Mouse (Mus musculus): ENCODE data around the gene Stt3b.

Gene Stt3b

DNA sequence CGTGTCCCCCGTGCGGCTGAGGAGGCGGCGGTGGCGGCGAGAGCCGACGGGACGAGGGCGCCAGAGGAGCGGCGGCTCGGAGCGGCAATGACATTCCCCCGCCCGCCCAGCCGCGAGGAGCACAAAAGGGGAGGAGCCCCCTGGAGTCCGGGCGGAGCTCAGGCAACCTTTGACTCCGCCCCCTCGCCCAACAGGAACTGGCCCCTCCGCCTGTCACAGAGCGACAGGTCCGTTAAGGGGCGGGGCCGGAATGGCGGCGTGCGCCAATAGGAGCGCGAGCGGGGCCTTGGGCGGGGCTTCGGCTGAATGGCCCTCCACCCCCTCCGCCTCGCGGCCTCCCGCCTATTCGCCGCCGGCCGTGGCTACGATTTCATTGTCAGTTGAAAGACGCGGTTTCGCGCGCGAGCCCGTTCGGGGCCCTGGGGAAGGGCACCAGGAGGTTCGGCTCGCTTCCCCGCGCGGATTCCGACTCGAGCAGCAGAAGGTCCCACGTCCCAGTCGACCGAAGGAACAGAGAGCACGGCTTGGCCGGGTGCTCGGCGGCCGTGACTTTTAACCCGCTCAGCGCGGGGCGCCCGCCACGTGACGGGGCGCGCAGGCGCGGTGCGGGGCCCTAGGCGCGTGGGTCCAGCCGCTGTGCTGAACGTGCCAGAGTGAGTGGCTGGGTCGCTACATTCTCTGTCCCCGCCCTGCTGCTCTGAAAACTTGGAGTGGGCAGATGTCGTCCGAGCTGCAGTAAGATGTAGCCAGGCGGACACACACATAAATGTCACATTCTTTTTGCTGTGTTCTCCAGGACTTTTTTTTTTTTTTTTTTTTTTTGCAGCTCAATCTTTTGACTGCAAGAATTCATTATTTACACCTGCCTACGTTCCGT, at the start of gene Stt3b:
Gene Stt3b, minus strand, starts transcription at position 76 of the 877 bp plus-strand sequence.
- DNase-seq (ENCODE audit: low read depth in 1 of 2, low spot score in 2 of 2): peak; percentile 99 to 100

DNA sequence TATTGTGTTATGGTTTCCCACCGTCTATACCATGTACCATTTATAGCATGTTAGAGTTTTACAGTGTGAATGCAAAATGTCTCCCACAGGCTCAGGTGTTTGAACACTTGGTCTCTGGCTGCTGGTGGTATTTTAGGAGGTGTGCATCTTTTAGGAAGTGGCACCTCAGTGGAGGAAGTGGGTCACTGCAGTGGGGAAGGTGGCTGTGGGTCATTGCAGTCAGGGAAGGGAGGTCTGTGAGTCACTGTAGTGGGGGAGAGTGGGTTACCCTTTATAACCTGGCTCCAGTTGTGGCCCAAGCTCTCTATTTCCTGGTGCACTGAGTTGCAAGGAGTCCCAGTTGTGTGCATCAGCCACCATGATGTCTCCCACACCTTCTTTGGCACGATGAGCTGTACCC, 48.2 kb upstream of the Stt3b start:
- DNase-seq (ENCODE audit: low read depth in 1 of 2, low spot score in 2 of 2): no peak

GRCm38 (mm10) chr9:115357996-115358395, 47.8 kb upstream of the Stt3b start:
- DNase-seq (ENCODE audit: low read depth in 1 of 2, low spot score in 2 of 2): no peak

- DNase-seq (ENCODE audit: low read depth in 1 of 2, low spot score in 2 of 2): no peak
Measured at GRCm38 (mm10) chr9:115356731-115357458, 46.7 kb upstream of the Stt3b start.

- no peak for DNase-seq (ENCODE audit: low read depth in 1 of 2, low spot score in 2 of 2)
Measured at GRCm38 (mm10) chr9:115355972-115356371, 45.8 kb upstream of the Stt3b start.

GRCm38 (mm10) chr9:115349741-115350512, 39.7 kb upstream of the Stt3b start:
- no peak for DNase-seq (ENCODE audit: low read depth in 1 of 2, low spot score in 2 of 2)

DNA sequence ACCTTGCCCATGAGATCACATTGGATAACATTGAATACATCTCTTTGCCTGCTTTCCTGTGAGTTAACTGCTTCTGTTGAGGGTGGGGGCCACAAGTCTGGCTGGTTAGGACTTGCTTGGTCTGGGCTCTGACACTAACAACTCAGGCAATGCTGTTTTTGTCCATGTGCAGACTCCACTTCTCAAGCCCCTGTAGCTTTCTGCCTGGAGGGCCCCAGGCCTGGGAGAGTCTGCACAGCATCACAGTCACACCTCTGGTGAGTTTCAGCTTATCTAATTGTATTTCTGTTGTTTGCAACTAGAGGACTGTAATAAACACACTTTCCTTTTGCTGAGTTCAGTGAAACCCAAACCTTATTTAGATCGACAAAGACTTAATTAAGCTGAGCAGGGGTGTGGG, 38.9 kb upstream of the Stt3b start:
- no peak for DNase-seq (ENCODE audit: low read depth in 1 of 2, low spot score in 2 of 2)

DNA sequence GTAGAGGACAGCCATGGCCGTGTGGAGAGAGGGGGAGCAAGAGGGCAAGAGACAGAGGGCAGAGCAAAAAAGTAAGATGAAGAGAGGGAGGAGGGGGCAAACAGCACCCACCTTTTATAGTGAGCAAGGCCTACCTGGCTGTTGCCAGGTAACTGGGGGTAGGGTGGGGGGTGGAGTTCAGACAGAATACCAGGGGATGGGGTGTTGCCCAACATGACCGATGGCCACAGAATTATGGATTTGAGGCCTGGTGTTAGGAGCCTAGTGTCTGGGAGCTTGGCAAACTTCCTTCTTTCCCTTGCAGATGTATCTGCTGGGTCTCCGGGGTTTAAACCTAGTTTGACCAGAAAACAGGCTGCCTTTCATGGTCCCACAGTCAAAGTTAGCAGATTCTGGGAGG, 34.7 kb upstream of the Stt3b start:
- no peak for DNase-seq (ENCODE audit: low read depth in 1 of 2, low spot score in 2 of 2)

- no peak for DNase-seq (ENCODE audit: low read depth in 1 of 2, low spot score in 2 of 2)
Measured at GRCm38 (mm10) chr9:115341576-115341975, 31.4 kb upstream of the Stt3b start.

DNA sequence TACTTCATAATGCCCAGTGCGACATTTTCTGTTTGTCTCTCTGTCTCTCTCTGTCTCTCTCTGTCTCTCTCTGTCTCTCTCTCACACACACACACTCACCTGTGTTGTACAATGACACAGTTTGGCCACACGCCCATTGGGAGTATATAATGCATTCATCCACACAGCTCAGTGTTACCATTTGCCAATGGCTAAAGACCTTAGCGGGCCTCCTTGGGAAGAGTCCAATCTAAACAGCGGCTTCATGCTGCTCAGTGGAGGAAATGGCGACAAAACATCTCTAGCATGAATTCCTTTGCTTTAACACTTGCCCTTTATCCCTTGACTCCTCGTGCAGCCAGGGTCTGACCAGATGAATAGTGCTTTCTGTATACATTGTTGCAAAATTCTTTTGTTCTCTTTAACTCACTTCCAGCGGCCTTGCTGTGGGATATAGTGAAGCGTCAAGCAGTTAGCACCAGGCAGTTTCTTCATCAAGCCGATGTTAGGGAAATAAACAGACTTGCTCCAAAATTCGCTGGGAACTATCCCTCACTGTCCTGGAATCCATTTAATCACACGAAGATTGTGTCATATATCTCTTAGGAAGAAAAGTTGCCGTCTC, 30.1 kb upstream of the Stt3b start:
- DNase-seq (ENCODE audit: low read depth in 1 of 2, low spot score in 2 of 2): no peak

DNA sequence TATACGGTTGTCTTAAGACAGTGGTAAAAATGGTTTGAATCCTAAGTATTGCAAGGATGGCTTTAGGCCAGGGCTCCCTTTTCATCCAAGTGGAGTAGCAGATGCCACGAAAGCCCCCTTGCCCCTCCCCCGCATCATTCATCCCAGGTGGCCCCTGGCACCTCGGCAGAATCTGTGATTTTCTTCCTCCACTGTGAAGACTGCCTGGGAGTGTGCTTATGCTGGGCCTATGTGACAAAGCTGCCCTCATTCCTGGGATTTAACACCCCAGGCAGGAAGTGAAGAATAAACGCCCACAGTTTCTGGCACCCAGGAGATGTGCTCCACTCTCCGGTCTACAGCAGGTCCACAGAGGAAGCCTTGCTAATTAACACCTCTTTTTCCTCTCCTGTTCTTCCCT, 28.6 kb upstream of the Stt3b start:
- DNase-seq (ENCODE audit: low read depth in 1 of 2, low spot score in 2 of 2): no peak

DNA sequence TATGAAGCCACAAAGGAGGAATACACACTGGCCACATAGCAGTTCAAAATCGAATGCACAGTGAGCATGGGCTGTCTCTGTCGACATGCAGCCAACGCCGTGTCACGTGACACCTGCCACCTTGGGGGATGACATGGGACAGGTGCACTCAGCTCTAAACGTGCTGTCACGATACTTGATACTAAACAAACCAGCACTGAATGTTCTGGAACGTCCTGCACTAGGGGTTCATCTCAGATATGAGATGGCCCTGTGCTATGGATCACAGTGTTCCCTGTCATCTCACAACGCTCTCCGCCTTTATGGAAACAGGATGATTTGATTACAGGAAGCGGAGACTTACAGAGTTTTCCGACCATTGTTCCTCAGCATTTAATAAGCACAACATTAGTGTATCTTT, 22.8 kb upstream of the Stt3b start:
- no peak for DNase-seq (ENCODE audit: low read depth in 1 of 2, low spot score in 2 of 2)

GRCm38 (mm10) chr9:115332339-115332738, 22.1 kb upstream of the Stt3b start:
- no peak for DNase-seq (ENCODE audit: low read depth in 1 of 2, low spot score in 2 of 2)

- no peak for DNase-seq (ENCODE audit: low read depth in 1 of 2, low spot score in 2 of 2)
Measured at GRCm38 (mm10) chr9:115330861-115331476, 20.7 kb upstream of the Stt3b start.

GRCm38 (mm10) chr9:115326533-115326890, 16.3 kb upstream of the Stt3b start:
- DNase-seq (ENCODE audit: low read depth in 1 of 2, low spot score in 2 of 2): no peak

GRCm38 (mm10) chr9:115325831-115326532, 15.8 kb upstream of the Stt3b start:
- DNase-seq (ENCODE audit: low read depth in 1 of 2, low spot score in 2 of 2): no peak

DNA sequence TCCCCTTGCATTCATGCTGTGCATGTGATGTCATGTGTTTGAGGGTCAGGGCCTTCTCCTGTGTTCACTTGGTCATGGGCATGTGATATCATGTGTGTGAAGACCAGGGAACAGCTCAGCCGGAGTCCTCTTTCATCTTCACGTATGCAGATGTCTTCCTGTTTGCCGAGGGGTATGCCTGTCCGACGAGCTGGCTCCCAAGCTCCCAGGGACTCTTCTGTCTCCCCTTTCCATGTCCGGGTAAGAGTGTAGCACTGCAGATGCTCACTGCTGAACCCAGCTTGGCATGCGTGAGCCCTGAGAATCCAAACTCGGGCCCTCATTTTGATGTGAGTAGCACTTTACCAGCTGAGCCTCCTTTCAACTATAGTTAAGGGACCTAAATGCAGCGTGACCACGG, 13.4 kb upstream of the Stt3b start:
- DNase-seq (ENCODE audit: low read depth in 1 of 2, low spot score in 2 of 2): no peak

DNA sequence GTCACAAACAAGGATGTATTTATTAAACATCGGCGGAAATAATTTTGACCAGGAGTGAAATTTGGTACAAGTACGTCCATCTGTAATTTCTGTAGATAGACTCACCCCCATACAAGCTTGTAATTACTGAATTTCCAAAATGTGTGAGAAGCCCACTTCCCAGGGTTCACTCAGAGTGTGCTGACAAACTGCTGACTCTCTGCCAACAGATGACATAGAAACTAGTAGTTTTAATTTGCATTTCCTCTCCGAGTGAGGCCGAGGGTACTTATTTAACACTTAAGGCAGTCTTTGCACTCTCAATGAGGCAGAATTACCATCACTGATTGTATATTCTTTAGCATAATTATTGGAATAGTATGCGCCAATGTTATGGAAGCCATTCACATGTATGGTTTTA, 12.2 kb upstream of the Stt3b start:
- no peak for DNase-seq (ENCODE audit: low read depth in 1 of 2, low spot score in 2 of 2)

- no peak for DNase-seq (ENCODE audit: low read depth in 1 of 2, low spot score in 2 of 2)
Measured at GRCm38 (mm10) chr9:115321052-115321451, 10.8 kb upstream of the Stt3b start.

DNA sequence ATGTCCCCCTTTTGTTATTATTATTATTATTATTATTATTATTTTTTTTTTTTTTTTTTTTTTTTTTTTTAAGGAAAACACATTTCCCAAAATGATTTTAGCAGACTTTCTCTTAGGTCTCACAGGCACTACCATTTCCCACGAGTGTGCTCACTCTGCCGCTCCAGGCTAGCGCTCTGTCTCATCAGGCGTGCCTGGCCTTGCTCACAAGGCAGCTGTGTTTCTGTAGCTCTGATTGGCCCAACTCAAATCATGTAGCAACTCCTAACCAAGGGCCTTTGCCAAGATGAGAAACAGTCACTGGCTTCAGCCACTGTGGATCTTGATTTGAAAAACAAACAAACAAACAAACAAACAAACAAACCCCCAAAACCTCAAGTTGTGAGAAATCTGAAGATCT, 9.9 kb upstream of the Stt3b start:
- no peak for DNase-seq (ENCODE audit: low read depth in 1 of 2, low spot score in 2 of 2)
